Mouse (Mus musculus): ENCODE measurements around the gene Rasal2.

- TF ChIP-seq BHLHE40 (IDR thresholded peaks at IDR 0.05; ENCODE audit: low read depth, low read length) (no peak), CTCF (conservative IDR thresholded peaks at IDR 0.05 in 1 of 2, IDR thresholded peaks at IDR 0.05 in 1 of 2; ENCODE audit: low read depth in 2 of 2, low read length in 2 of 2) (no peak), GABPA (IDR thresholded peaks at IDR 0.05; ENCODE audit: insufficient replicate concordance, low read depth, low read length) (no peak), POLR2A (IDR thresholded peaks at IDR 0.05; ENCODE audit: low read depth, low read length) (no peak), ZMIZ1 (IDR thresholded peaks at IDR 0.05; ENCODE audit: low read depth, low read length) (no peak), CHD2 (IDR thresholded peaks at IDR 0.05; ENCODE audit: low read length) (no peak), CHD1 (IDR thresholded peaks at IDR 0.05; ENCODE audit: low read depth, low read length) (no peak), EP300 (IDR thresholded peaks at IDR 0.05; ENCODE audit: low read length) (no peak)
Observed at GRCm38 (mm10) chr1:157247341-157247740, 165.1 kb downstream of the Rasal2 start.

All from CH12.LX (cell line).